Mouse (Mus musculus): ENCODE results near the gene Xpo5. TPM values are rescaled to one million over a fixed set of nuclear protein-coding genes. Genes with fewer than 3 reads are reported as not detected.

The Xpo5 gene
- polyA plus RNA-seq, 1 experiment: 15.1 TPM

GRCm38 (mm10) chr17:46274465-46274864 lies 71.9 kb downstream of the Xpo5 start:
- H3K4me3 ChIP-seq (replicated peaks; ENCODE audit: control insufficient read depth, low read depth, low read length): no peak overlapping the region
- TF ChIP-seq POLR2A (IDR thresholded peaks at IDR 0.05; ENCODE audit: borderline replicate concordance, control insufficient read depth, low read depth, low read length): no peak
- no peak for TF ChIP-seq CTCF (IDR thresholded peaks at IDR 0.05; ENCODE audit: control insufficient read depth, insufficient read depth, low read length)
- H3K4me1 ChIP-seq (ENCODE audit: control insufficient read depth, insufficient read depth, low read length): no peaks in the 10 kb centered on the region
- 83% methylated on average over 6 of the region's 6 CpGs for WGBS
- no peak overlapping the region for H3K27ac ChIP-seq (ENCODE audit: control insufficient read depth, insufficient read depth, low read depth, low read length, poor library complexity)

GRCm38 (mm10) chr17:46275034-46275433 lies 72.5 kb downstream of the Xpo5 start:
- 91% methylated on average over 6 of the region's 6 CpGs for WGBS
- H3K27ac ChIP-seq (ENCODE audit: control insufficient read depth, insufficient read depth, low read depth, low read length, poor library complexity): no peak overlapping the region
- H3K4me1 ChIP-seq (ENCODE audit: control insufficient read depth, insufficient read depth, low read length): no peaks in the 10 kb centered on the region
- H3K4me3 ChIP-seq (replicated peaks; ENCODE audit: control insufficient read depth, low read depth, low read length): no peak overlapping the region
- TF ChIP-seq CTCF (IDR thresholded peaks at IDR 0.05; ENCODE audit: control insufficient read depth, insufficient read depth, low read length) (no peak), POLR2A (IDR thresholded peaks at IDR 0.05; ENCODE audit: borderline replicate concordance, control insufficient read depth, low read depth, low read length) (no peak)

GRCm38 (mm10) chr17:46275506-46275905 lies 72.9 kb downstream of the Xpo5 start:
- H3K4me1 ChIP-seq (ENCODE audit: control insufficient read depth, insufficient read depth, low read length): no peaks in the 10 kb centered on the region
- 81% methylated on average over 10 of the region's 10 CpGs for WGBS
- no peak overlapping the region for H3K27ac ChIP-seq (ENCODE audit: control insufficient read depth, insufficient read depth, low read depth, low read length, poor library complexity)
- TF ChIP-seq CTCF (IDR thresholded peaks at IDR 0.05; ENCODE audit: control insufficient read depth, insufficient read depth, low read length) (no peak), POLR2A (IDR thresholded peaks at IDR 0.05; ENCODE audit: borderline replicate concordance, control insufficient read depth, low read depth, low read length) (no peak)
- H3K4me3 ChIP-seq (replicated peaks; ENCODE audit: control insufficient read depth, low read depth, low read length): no peak overlapping the region

GRCm38 (mm10) chr17:46277586-46277985 lies 75.0 kb downstream of the Xpo5 start:
- WGBS: 87% methylated on average over 4 of the region's 4 CpGs
- Histone ChIP-seq H3K4me1 (ENCODE audit: control insufficient read depth, insufficient read depth, low read length) (peaks cover 1% of the 10 kb centered on the region; the same call in 1 of the 2 replicates), H3K27ac (ENCODE audit: control insufficient read depth, insufficient read depth, low read depth, low read length, poor library complexity) (no peak overlapping the region), H3K4me3 (replicated peaks; ENCODE audit: control insufficient read depth, low read depth, low read length) (no peak overlapping the region)
- TF ChIP-seq POLR2A (IDR thresholded peaks at IDR 0.05; ENCODE audit: borderline replicate concordance, control insufficient read depth, low read depth, low read length) (no peak), CTCF (IDR thresholded peaks at IDR 0.05; ENCODE audit: control insufficient read depth, insufficient read depth, low read length) (no peak)

- peaks cover 1% of the 10 kb centered on the region; the same call in 1 of the 2 replicates for H3K4me1 ChIP-seq (ENCODE audit: control insufficient read depth, insufficient read depth, low read length)
- 90% methylated on average over 12 of the region's 12 CpGs for WGBS
- no peak overlapping the region for H3K27ac ChIP-seq (ENCODE audit: control insufficient read depth, insufficient read depth, low read depth, low read length, poor library complexity)
- H3K4me3 ChIP-seq (replicated peaks; ENCODE audit: control insufficient read depth, low read depth, low read length): no peak overlapping the region
- TF ChIP-seq CTCF (IDR thresholded peaks at IDR 0.05; ENCODE audit: control insufficient read depth, insufficient read depth, low read length): no peak
- no peak for TF ChIP-seq POLR2A (IDR thresholded peaks at IDR 0.05; ENCODE audit: borderline replicate concordance, control insufficient read depth, low read depth, low read length)
Measured at GRCm38 (mm10) chr17:46278011-46278765, 75.6 kb downstream of the Xpo5 start.

- 1% methylated on average over 37 of the region's 37 CpGs for WGBS
- Histone ChIP-seq H3K4me3 (replicated peaks; ENCODE audit: control insufficient read depth, low read depth, low read length) (peak within 1 kb of the TSS; percentile 95), H3K4me1 (ENCODE audit: control insufficient read depth, insufficient read depth, low read length) (peaks cover 1% of the 10 kb centered on the region; the same call in 1 of the 2 replicates), H3K27ac (ENCODE audit: control insufficient read depth, insufficient read depth, low read depth, low read length, poor library complexity) (peak within 1 kb of the TSS; percentile 48; the same call in 1 of the 2 replicates)
- no peak for TF ChIP-seq CTCF (IDR thresholded peaks at IDR 0.05; ENCODE audit: control insufficient read depth, insufficient read depth, low read length)
- peak; percentile 45; the same call in 1 of the 2 replicates for TF ChIP-seq POLR2A (IDR thresholded peaks at IDR 0.05; ENCODE audit: borderline replicate concordance, control insufficient read depth, low read depth, low read length)
Measured at GRCm38 (mm10) chr17:46282483-46283123, 80.0 kb downstream of the Xpo5 start, which contains the start of gene Tjap1. Gene Tjap1 (minus strand): TSS chr17:46283026.

GRCm38 (mm10) chr17:46283140-46283539 lies 80.6 kb downstream of the Xpo5 start:
- 26% methylated on average over 9 of the region's 9 CpGs for WGBS
- no peak overlapping the region for H3K27ac ChIP-seq (ENCODE audit: control insufficient read depth, insufficient read depth, low read depth, low read length, poor library complexity)
- H3K4me3 ChIP-seq (replicated peaks; ENCODE audit: control insufficient read depth, low read depth, low read length): no peak overlapping the region
- peaks cover 1% of the 10 kb centered on the region; the same call in 1 of the 2 replicates for H3K4me1 ChIP-seq (ENCODE audit: control insufficient read depth, insufficient read depth, low read length)
- no peak for TF ChIP-seq CTCF (IDR thresholded peaks at IDR 0.05; ENCODE audit: control insufficient read depth, insufficient read depth, low read length)
- no peak for TF ChIP-seq POLR2A (IDR thresholded peaks at IDR 0.05; ENCODE audit: borderline replicate concordance, control insufficient read depth, low read depth, low read length)

- H3K4me1 ChIP-seq (ENCODE audit: control insufficient read depth, insufficient read depth, low read length): peaks cover 1% of the 10 kb centered on the region; the same call in 1 of the 2 replicates
- TF ChIP-seq POLR2A (IDR thresholded peaks at IDR 0.05; ENCODE audit: borderline replicate concordance, control insufficient read depth, low read depth, low read length): no peak
- TF ChIP-seq CTCF (IDR thresholded peaks at IDR 0.05; ENCODE audit: control insufficient read depth, insufficient read depth, low read length): no peak
- WGBS: 78% methylated on average over 8 of the region's 8 CpGs
- H3K4me3 ChIP-seq (replicated peaks; ENCODE audit: control insufficient read depth, low read depth, low read length): no peak overlapping the region
- no peak overlapping the region for H3K27ac ChIP-seq (ENCODE audit: control insufficient read depth, insufficient read depth, low read depth, low read length, poor library complexity)
Measured at GRCm38 (mm10) chr17:46283911-46284310, 81.3 kb downstream of the Xpo5 start.

Data from bone marrow, adult 2 months (tissue).